Mouse (Mus musculus) limb, embryonic 14.5 days (tissue): Measurements from ENCODE around the gene Gm20441. TPM values are rescaled to one million over a fixed set of nuclear protein-coding genes. Genes with fewer than 3 reads are reported as not detected.

Source experiments
- ATAC-seq: fragments of 200-750 bp; cut with Nextera tagmentation; 2 replicates; pipeline ENCODE4 v1.8.0; 2017; ENCODE audit warnings: low read depth, moderate number of reproducible peaks, moderate TSS enrichment; ENCODE audit not compliant: low FRiP score
- DNase-seq: peaks from one replicate; pipeline ENCODE4 v3.0.0-alpha.2; 2015; ENCODE audit warnings: low spot score
- H3K27ac ChIP-seq: fragments of 300-500 bp; sonication (generic); replicated peaks from 2 replicates; pipeline ENCODE4 v1.5.1; 2014; ENCODE audit warnings: low read depth, mild to moderate bottlenecking, low read length, moderate library complexity, mixed read lengths
- H3K27me3 ChIP-seq: fragments of 300-500 bp; sonication (generic); 2 replicates; pipeline ENCODE4 v1.6.1; 2014; ENCODE audit warnings: low read length, mixed read lengths; ENCODE audit not compliant: control insufficient read depth, insufficient read depth
- H3K36me3 ChIP-seq: fragments of 300-500 bp; sonication (generic); 2 replicates; pipeline ENCODE4 v1.6.1; 2014; ENCODE audit warnings: mild to moderate bottlenecking, low read length, moderate library complexity, mixed read lengths; ENCODE audit not compliant: control insufficient read depth, insufficient read depth
- H3K4me1 ChIP-seq: fragments of 300-500 bp; sonication (generic); 2 replicates; pipeline ENCODE4 v1.6.1; 2014; ENCODE audit warnings: antibody characterized with exemption, low read length, mixed read lengths; ENCODE audit not compliant: control insufficient read depth, insufficient read depth
- H3K4me2 ChIP-seq: fragments of 300-500 bp; sonication (generic); replicated peaks from 2 replicates; pipeline ENCODE4 v1.6.1; 2014; ENCODE audit warnings: low read depth, mild to moderate bottlenecking, low read length, moderate library complexity; ENCODE audit not compliant: severe bottlenecking
- H3K4me3 ChIP-seq: fragments of 300-500 bp; sonication (generic); replicated peaks from 2 replicates; pipeline ENCODE4 v1.5.1; 2014; ENCODE audit warnings: low read length
- H3K9ac ChIP-seq: fragments of 300-500 bp; sonication (generic); 2 replicates; pipeline ENCODE4 v1.6.1; 2014; ENCODE audit warnings: mild to moderate bottlenecking, low read depth, low read length, moderate library complexity; ENCODE audit not compliant: severe bottlenecking
- H3K9me3 ChIP-seq: fragments of 300-500 bp; sonication (generic); 2 replicates; pipeline ENCODE4 v1.6.1; 2016; ENCODE audit warnings: low read length; ENCODE audit not compliant: control insufficient read depth
- POLR2A ChIP-seq: fragments of 200-500 bp; IDR thresholded peaks from 2 replicates; pipeline ENCODE4 v1.8.0; 2012; ENCODE audit warnings: inconsistent platforms, mild to moderate bottlenecking, moderate library complexity, borderline replicate concordance; ENCODE audit not compliant: insufficient read depth, insufficient read length; ENCODE audit errors: extremely low read depth
- WGBS: fragments of 180-500 bp; shearing (Covaris S2); extraction: QIAGEN DNeasy Blood & Tissue Kit; methylation state at CpG from one replicate; pipeline ENCODE4 v1.1.7; 2014; 5-methylcytosine and 5-hydroxymethylcytosine counted together
- polyA plus RNA-seq, 2 experiments: library from polyadenylated mRNA; depleted of rRNA in 1 of 2; stranded (reverse) in 1 of 2; unstranded in 1 of 2; fragments of >200 nt; fragmentation: Nextera tagmentation in 1 of 2; extraction: Ambion mirVana in 1 of 2; gene quantifications; 2 replicates each; pipeline versions ENCODE4 v1.2.1 to v1.2.3; 2012 to 2014

Gm20441 gene
- polyA plus RNA-seq, 2 experiments = 0.49 TPM; not detected in 1

- no peaks in the 10 kb centered on the region for H3K36me3 ChIP-seq
- H3K27ac ChIP-seq = no peak overlapping the region
- peaks cover 4% of the 10 kb centered on the region; the same call in 1 of the 2 replicates for H3K4me1 ChIP-seq
- no peak overlapping the region for H3K4me3 ChIP-seq
- DNase-seq (no peak), ATAC-seq (no peak)
- H3K9ac ChIP-seq = no peak overlapping the region
- no peak for TF ChIP-seq POLR2A
- no peaks in the 10 kb centered on the region for H3K27me3 ChIP-seq
- 77% methylated on average over 4 of the region's 4 CpGs for WGBS
- no peak overlapping the region for H3K4me2 ChIP-seq
- no peaks in the 10 kb centered on the region for H3K9me3 ChIP-seq
Measured at GRCm38 (mm10) chr10:75824530-75824929, 43.8 kb upstream of the Gm20441 start.

GRCm38 (mm10) chr10:75823782-75824181 is 43.0 kb upstream of the Gm20441 start:
- Histone ChIP-seq H3K27ac (no peak overlapping the region), H3K27me3 (no peaks in the 10 kb centered on the region), H3K4me1 (peaks cover 4% of the 10 kb centered on the region; the same call in 1 of the 2 replicates), H3K4me2 (no peak overlapping the region), H3K9me3 (no peaks in the 10 kb centered on the region), H3K36me3 (no peaks in the 10 kb centered on the region), H3K4me3 (no peak overlapping the region), H3K9ac (no peak overlapping the region)
- ATAC-seq = no peak
- no peak for TF ChIP-seq POLR2A
- DNase-seq = no peak
- 79% methylated on average over 1 of the region's 1 CpGs for WGBS

GRCm38 (mm10) chr10:75822443-75822842 is 41.7 kb upstream of the Gm20441 start, which contains the start of gene Gstt4:
Gene Gstt4, minus strand, starts transcription at chr10:75822543.
- Histone ChIP-seq H3K4me2 (no peak within 1 kb of the TSS), H3K27ac (no peak within 1 kb of the TSS), H3K9me3 (no peaks in the 10 kb centered on the region), H3K27me3 (no peaks in the 10 kb centered on the region), H3K9ac (no peak within 1 kb of the TSS), H3K4me3 (no peak within 1 kb of the TSS), H3K36me3 (no peaks in the 10 kb centered on the region), H3K4me1 (peaks cover 2% of the 10 kb centered on the region; the same call in 1 of the 2 replicates)
- DNase-seq (no peak), ATAC-seq (no peak)
- no peak for TF ChIP-seq POLR2A
- WGBS = 97% methylated on average over 2 of the region's 2 CpGs

GRCm38 (mm10) chr10:75819882-75820281 is 39.1 kb upstream of the Gm20441 start:
- DNase-seq = no peak
- TF ChIP-seq POLR2A = no peak
- 83% methylated on average over 5 of the region's 5 CpGs for WGBS
- Histone ChIP-seq H3K27me3 (no peaks in the 10 kb centered on the region), H3K27ac (no peak overlapping the region), H3K4me3 (no peak overlapping the region), H3K4me1 (no peaks in the 10 kb centered on the region), H3K9me3 (no peaks in the 10 kb centered on the region), H3K9ac (no peak overlapping the region), H3K4me2 (no peak overlapping the region), H3K36me3 (no peaks in the 10 kb centered on the region)
- no peak for ATAC-seq

GRCm38 (mm10) chr10:75818641-75819040 is 37.9 kb upstream of the Gm20441 start:
- no peak overlapping the region for H3K27ac ChIP-seq
- H3K4me2 ChIP-seq = no peak overlapping the region
- no peak overlapping the region for H3K4me3 ChIP-seq
- ATAC-seq (no peak), DNase-seq (no peak)
- H3K36me3 ChIP-seq = no peaks in the 10 kb centered on the region
- no peak overlapping the region for H3K9ac ChIP-seq
- WGBS = 56% methylated on average over 10 of the region's 10 CpGs
- no peaks in the 10 kb centered on the region for H3K4me1 ChIP-seq
- no peak for TF ChIP-seq POLR2A
- H3K9me3 ChIP-seq = no peaks in the 10 kb centered on the region
- H3K27me3 ChIP-seq = no peaks in the 10 kb centered on the region

- ATAC-seq = no peak
- DNase-seq = no peak
- no peaks in the 10 kb centered on the region for H3K36me3 ChIP-seq
- no peak overlapping the region for H3K4me2 ChIP-seq
- no peaks in the 10 kb centered on the region for H3K9me3 ChIP-seq
- H3K27me3 ChIP-seq = no peaks in the 10 kb centered on the region
- no peak overlapping the region for H3K27ac ChIP-seq
- H3K4me3 ChIP-seq = no peak overlapping the region
- no peak for TF ChIP-seq POLR2A
- H3K9ac ChIP-seq = no peak overlapping the region
- WGBS = 59% methylated on average over 2 of the region's 2 CpGs
- no peaks in the 10 kb centered on the region for H3K4me1 ChIP-seq
Measured at GRCm38 (mm10) chr10:75804217-75804616, 23.5 kb upstream of the Gm20441 start.
